Mouse (Mus musculus): Measurements from ENCODE around the gene Orc6.

Orc6 gene

GRCm38 (mm10) chr8:85299434-85300077, at the start of gene Orc6, which contains the start of gene Vps35:
TSS of gene Orc6 (plus strand) at chr8:85299632.
TSS of gene Vps35 (minus strand) at chr8:85299802.
- peak; percentile 98 for ATAC-seq (ENCODE audit: insufficient number of reproducible peaks, low FRiP score, low TSS enrichment)

GRCm38 (mm10) chr8:85286846-85287245, 12.6 kb upstream of the Orc6 start:
- no peak for ATAC-seq (ENCODE audit: insufficient number of reproducible peaks, low FRiP score, low TSS enrichment)

GRCm38 (mm10) chr8:85298600-85299433, 615 bp upstream of the Orc6 start:
- ATAC-seq (ENCODE audit: insufficient number of reproducible peaks, low FRiP score, low TSS enrichment): no peak

GRCm38 (mm10) chr8:85301941-85302340, 2.5 kb downstream of the Orc6 start:
- no peak for ATAC-seq (ENCODE audit: insufficient number of reproducible peaks, low FRiP score, low TSS enrichment)

GRCm38 (mm10) chr8:85302931-85303330, 3.5 kb downstream of the Orc6 start:
- no peak for ATAC-seq (ENCODE audit: insufficient number of reproducible peaks, low FRiP score, low TSS enrichment)

- ATAC-seq (ENCODE audit: insufficient number of reproducible peaks, low FRiP score, low TSS enrichment): no peak
Observed at GRCm38 (mm10) chr8:85303531-85303930, 4.1 kb downstream of the Orc6 start.

GRCm38 (mm10) chr8:85308564-85308963, 9.1 kb downstream of the Orc6 start:
- ATAC-seq (ENCODE audit: insufficient number of reproducible peaks, low FRiP score, low TSS enrichment): no peak

- no peak for ATAC-seq (ENCODE audit: insufficient number of reproducible peaks, low FRiP score, low TSS enrichment)
Observed at GRCm38 (mm10) chr8:85311743-85312142, 12.3 kb downstream of the Orc6 start.

- ATAC-seq (ENCODE audit: insufficient number of reproducible peaks, low FRiP score, low TSS enrichment): no peak
Observed at GRCm38 (mm10) chr8:85313036-85313435, 13.6 kb downstream of the Orc6 start.

GRCm38 (mm10) chr8:85318534-85318933, 19.1 kb downstream of the Orc6 start:
- ATAC-seq (ENCODE audit: insufficient number of reproducible peaks, low FRiP score, low TSS enrichment): no peak

GRCm38 (mm10) chr8:85321981-85322380, 22.5 kb downstream of the Orc6 start:
- ATAC-seq (ENCODE audit: insufficient number of reproducible peaks, low FRiP score, low TSS enrichment): no peak

GRCm38 (mm10) chr8:85323084-85323483, 23.7 kb downstream of the Orc6 start:
- no peak for ATAC-seq (ENCODE audit: insufficient number of reproducible peaks, low FRiP score, low TSS enrichment)

GRCm38 (mm10) chr8:85327036-85327435, 27.6 kb downstream of the Orc6 start:
- ATAC-seq (ENCODE audit: insufficient number of reproducible peaks, low FRiP score, low TSS enrichment): no peak

- ATAC-seq (ENCODE audit: insufficient number of reproducible peaks, low FRiP score, low TSS enrichment): no peak
Observed at GRCm38 (mm10) chr8:85329506-85329905, 30.1 kb downstream of the Orc6 start.

- no peak for ATAC-seq (ENCODE audit: insufficient number of reproducible peaks, low FRiP score, low TSS enrichment)
Observed at GRCm38 (mm10) chr8:85335105-85335504, 35.7 kb downstream of the Orc6 start.

- ATAC-seq (ENCODE audit: insufficient number of reproducible peaks, low FRiP score, low TSS enrichment): no peak
Observed at GRCm38 (mm10) chr8:85336211-85336933, 36.9 kb downstream of the Orc6 start.

- ATAC-seq (ENCODE audit: insufficient number of reproducible peaks, low FRiP score, low TSS enrichment): no peak
Observed at GRCm38 (mm10) chr8:85337681-85338080, 38.2 kb downstream of the Orc6 start.

GRCm38 (mm10) chr8:85339871-85340573, 40.6 kb downstream of the Orc6 start:
- no peak for ATAC-seq (ENCODE audit: insufficient number of reproducible peaks, low FRiP score, low TSS enrichment)

GRCm38 (mm10) chr8:85353287-85353686, 53.9 kb downstream of the Orc6 start:
- no peak for ATAC-seq (ENCODE audit: insufficient number of reproducible peaks, low FRiP score, low TSS enrichment)

Data from cerebellum, adult (tissue).